Mouse (Mus musculus) brain, embryonic 14.5 days (tissue): Measurements from ENCODE around the gene Aup1.

Source experiments
- CTCF ChIP-seq: fragments of 200-500 bp; IDR thresholded peaks from 2 replicates; pipeline ENCODE4 v1.5.1; 2012; ENCODE audit warnings: inconsistent platforms, mild to moderate bottlenecking, moderate library complexity, borderline replicate concordance; ENCODE audit not compliant: insufficient read depth, insufficient read length; ENCODE audit errors: extremely low read depth
- POLR2A ChIP-seq: fragments of 200-500 bp; IDR thresholded peaks from 2 replicates; pipeline ENCODE4 v1.6.1; 2012; ENCODE audit warnings: mild to moderate bottlenecking, inconsistent platforms, borderline replicate concordance; ENCODE audit not compliant: poor library complexity, insufficient read depth, insufficient read length, severe bottlenecking; ENCODE audit errors: extremely low read depth

DNA sequence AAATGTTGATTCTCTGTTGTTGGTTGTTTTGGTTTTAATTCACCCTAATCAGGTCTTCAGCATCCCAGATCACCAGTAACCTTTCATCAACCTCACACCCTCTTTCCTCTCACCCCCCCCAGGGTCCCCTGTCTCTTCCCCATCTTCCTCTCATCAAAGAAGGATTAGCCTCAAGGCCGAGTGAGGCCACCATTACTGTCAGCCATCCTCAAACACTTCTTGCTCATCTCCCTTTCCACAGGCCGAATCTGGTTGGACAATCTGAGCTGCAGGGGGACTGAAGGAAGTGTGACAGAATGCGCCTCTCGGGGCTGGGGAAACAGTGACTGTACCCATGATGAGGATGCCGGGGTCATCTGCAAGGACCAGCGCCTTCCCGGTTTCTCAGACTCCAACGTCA lies 17.1 kb upstream of the Aup1 start:
- TF ChIP-seq CTCF (no peak), POLR2A (no peak)
